Mouse (Mus musculus) limb, embryonic 13.5 days (tissue): ENCODE measurements at regions not wholly inside any gene's neighbourhood (a gene's known extent, or its start where the extent isn't known, plus 50 kb on each side); places are given as distances from the start of the nearest gene placed in this dataset.

Experiments used
- ATAC-seq: fragments of 200-750 bp; cut with Nextera tagmentation; 2 replicates; pipeline ENCODE4 v1.8.0; 2017; ENCODE audit warnings: low read depth, moderate number of reproducible peaks, moderate TSS enrichment; ENCODE audit not compliant: low FRiP score
- H3K27ac ChIP-seq: fragments of 300-500 bp; sonication (generic); 2 replicates; pipeline ENCODE4 v1.5.1; 2015; ENCODE audit warnings: inconsistent platforms, mild to moderate bottlenecking, moderate library complexity
- H3K27me3 ChIP-seq: fragments of 300-500 bp; sonication (generic); 2 replicates; pipeline ENCODE4 v1.6.1; 2015; ENCODE audit warnings: mild to moderate bottlenecking, inconsistent platforms
- H3K36me3 ChIP-seq: fragments of 300-500 bp; sonication (generic); 2 replicates; pipeline ENCODE4 v1.6.1; 2015; ENCODE audit warnings: inconsistent platforms, mild to moderate bottlenecking, moderate library complexity
- H3K4me1 ChIP-seq: fragments of 300-500 bp; sonication (generic); 2 replicates; pipeline ENCODE4 v1.6.1; 2015; ENCODE audit warnings: inconsistent platforms
- H3K4me2 ChIP-seq: fragments of 300-500 bp; sonication (generic); replicated peaks from 2 replicates; pipeline ENCODE4 v1.6.1; 2015; ENCODE audit warnings: inconsistent platforms, mild to moderate bottlenecking, moderate library complexity
- H3K4me3 ChIP-seq: fragments of 300-500 bp; sonication (generic); 2 replicates; pipeline ENCODE4 v1.5.1; 2015; ENCODE audit warnings: moderate library complexity, mild to moderate bottlenecking, inconsistent platforms
- H3K9ac ChIP-seq: fragments of 300-500 bp; sonication (generic); 2 replicates; pipeline ENCODE4 v1.6.1; 2015; ENCODE audit warnings: mild to moderate bottlenecking, inconsistent platforms
- H3K9me3 ChIP-seq: fragments of 300-500 bp; sonication (generic); 2 replicates; pipeline ENCODE4 v1.6.1; 2016; ENCODE audit warnings: inconsistent platforms
- WGBS: fragments of 180-500 bp; shearing (Covaris S2); methylation state at CpG from one replicate; pipeline ENCODE4 v1.1.7; 2015; 5-methylcytosine and 5-hydroxymethylcytosine counted together

DNA sequence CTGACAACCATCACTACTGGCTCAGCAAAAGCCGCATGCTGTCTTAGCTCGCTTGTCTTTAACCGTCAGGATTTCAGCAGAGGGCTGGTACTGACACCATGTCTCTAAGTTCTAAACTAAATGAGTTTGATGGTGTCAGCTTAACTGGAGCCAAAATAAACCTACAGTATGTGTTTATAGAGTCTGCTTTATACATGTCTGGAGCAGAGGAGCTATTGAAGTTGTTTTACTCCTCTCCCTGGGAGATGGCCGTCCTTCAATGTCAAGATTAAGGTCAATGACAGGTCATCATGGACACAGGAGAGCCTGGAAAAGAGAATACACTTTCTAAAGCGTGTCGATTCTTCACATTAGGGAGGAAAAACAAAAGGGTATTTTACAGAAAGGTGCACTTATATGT is 231.0 kb downstream of the Tfec start:
- H3K27ac ChIP-seq: no peak overlapping the region
- H3K4me1 ChIP-seq: peaks cover 5% of the 10 kb centered on the region; the same call in 1 of the 2 replicates
- 45% methylated on average over 6 of the region's 6 CpGs for WGBS

DNA sequence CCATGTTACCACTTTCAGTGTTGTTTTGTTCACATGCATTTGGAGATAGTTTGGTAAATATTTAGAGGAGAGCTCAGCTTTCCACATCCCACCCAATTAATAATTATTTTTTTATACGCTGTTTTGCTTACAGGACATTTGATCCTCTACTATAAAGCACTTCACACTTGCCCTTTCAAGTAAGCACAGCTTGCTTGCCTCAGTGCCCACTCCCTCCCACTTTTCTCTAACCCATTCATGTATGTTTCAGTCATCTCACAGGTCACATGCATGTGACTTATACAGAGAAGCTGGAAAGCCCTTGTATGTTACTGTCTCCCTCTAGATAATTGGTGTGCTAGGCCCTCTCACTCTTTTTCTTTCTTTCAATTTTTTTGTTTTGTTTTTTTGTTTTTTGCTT is 252.0 kb downstream of the Tfec start:
- Histone ChIP-seq H3K4me3 (no peak overlapping the region), H3K27ac (no peak overlapping the region), H3K27me3 (no peaks in the 10 kb centered on the region), H3K9ac (no peak overlapping the region), H3K9me3 (0 out of 2 replicates have a peak, but pooled peaks cover 3% of the 10 kb centered on the region), H3K36me3 (no peaks in the 10 kb centered on the region), H3K4me1 (no peaks in the 10 kb centered on the region), H3K4me2 (no peak overlapping the region)
- WGBS: 76% methylated on average over 1 of the region's 1 CpGs
- ATAC-seq: no peak

More for the DNA sequence above, 231.0 kb downstream of the Tfec start:
- ATAC-seq: no peak
- Histone ChIP-seq H3K4me3 (no peak overlapping the region), H3K27me3 (no peaks in the 10 kb centered on the region), H3K4me2 (no peak overlapping the region), H3K36me3 (no peaks in the 10 kb centered on the region), H3K9ac (no peak overlapping the region), H3K9me3 (peaks cover 4% of the 10 kb centered on the region; the same call in 1 of the 2 replicates)

DNA sequence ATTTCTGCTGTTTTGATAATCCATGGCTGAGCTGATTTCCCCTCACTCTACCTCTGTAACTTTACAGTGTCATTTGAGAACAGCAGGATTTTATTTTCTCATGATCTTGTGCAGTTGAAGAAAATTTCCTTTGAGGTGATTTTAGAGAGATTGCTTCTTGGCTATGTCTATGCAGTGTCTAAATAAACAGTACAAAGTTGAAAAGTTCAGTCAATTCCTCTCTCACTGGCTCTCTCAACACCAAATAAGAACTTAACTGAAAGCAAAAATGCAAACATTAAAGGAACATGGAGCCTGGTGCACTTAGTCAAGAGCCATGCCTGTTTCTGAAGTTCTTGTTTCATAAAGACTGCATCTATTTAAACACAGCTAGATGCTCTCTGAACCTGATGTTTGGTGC is 254.7 kb downstream of the Tfec start:
- no peaks in the 10 kb centered on the region for H3K36me3 ChIP-seq
- no peak overlapping the region for H3K9ac ChIP-seq
- no peak overlapping the region for H3K27ac ChIP-seq
- H3K27me3 ChIP-seq: no peaks in the 10 kb centered on the region
- H3K4me1 ChIP-seq: no peaks in the 10 kb centered on the region
- H3K4me3 ChIP-seq: no peak overlapping the region
- no peaks in the 10 kb centered on the region for H3K9me3 ChIP-seq
- no peak overlapping the region for H3K4me2 ChIP-seq
- ATAC-seq: no peak

DNA sequence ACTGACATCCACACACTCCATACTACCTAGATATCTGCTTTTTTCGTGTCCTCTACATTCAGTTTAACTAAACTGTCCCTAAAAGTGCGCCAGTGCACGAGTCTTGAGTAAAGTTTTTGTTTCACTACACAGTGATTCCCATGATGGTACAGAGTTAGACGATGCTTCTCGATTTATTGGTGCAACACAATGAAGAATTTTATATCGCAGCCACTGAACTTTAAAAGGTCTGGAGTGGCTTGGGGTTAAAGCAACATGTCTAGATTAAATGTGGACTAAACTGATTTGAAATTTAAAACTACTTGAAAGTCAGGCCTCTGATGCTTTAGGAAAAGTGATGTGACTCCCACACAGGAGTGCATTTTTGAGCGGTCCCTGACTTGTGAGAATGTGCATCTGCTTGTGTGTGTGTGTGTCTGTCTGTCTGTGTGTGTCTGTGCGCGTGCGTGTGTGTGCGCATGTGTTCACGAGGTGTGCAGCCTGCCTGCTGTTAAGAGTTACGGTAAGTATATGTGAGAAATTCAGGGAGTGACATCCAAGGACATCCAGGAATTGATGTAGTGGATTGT is 261.4 kb downstream of the Tfec start:
- no peaks in the 10 kb centered on the region for H3K9me3 ChIP-seq
- 84% methylated on average over 13 of the region's 13 CpGs for WGBS
- ATAC-seq: no peak

DNA sequence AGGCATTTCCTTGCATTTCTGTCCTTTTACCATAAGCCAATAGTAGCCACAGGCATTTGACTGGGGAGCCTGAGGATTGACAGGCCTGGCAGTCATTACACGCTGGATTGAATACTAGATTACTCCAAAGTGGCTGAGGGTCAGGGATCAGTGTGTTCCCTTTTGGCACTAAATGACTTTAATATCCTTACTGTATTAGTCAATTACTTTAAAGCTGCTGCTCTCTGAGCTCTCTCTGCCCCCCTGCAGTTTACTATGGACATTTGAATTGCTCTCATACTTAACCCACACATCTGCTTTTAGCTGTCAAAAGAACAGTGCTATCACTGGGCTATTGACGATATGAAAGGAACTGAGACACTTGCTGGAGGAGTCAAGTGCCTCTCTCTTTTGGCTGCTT is 262.1 kb downstream of the Tfec start:
- WGBS: 38% methylated on average over 2 of the region's 2 CpGs
- H3K9me3 ChIP-seq: no peaks in the 10 kb centered on the region
- H3K4me3 ChIP-seq: no peak overlapping the region
- H3K4me1 ChIP-seq: no peaks in the 10 kb centered on the region
- H3K27me3 ChIP-seq: no peaks in the 10 kb centered on the region
- no peak overlapping the region for H3K9ac ChIP-seq
- no peak overlapping the region for H3K4me2 ChIP-seq
- no peak for ATAC-seq
- no peak overlapping the region for H3K27ac ChIP-seq
- no peaks in the 10 kb centered on the region for H3K36me3 ChIP-seq

More for the DNA sequence above, 261.4 kb downstream of the Tfec start:
- Histone ChIP-seq H3K27me3 (no peaks in the 10 kb centered on the region), H3K4me2 (no peak overlapping the region), H3K4me3 (no peak overlapping the region), H3K9ac (no peak overlapping the region), H3K36me3 (no peaks in the 10 kb centered on the region), H3K27ac (no peak overlapping the region), H3K4me1 (no peaks in the 10 kb centered on the region)

DNA sequence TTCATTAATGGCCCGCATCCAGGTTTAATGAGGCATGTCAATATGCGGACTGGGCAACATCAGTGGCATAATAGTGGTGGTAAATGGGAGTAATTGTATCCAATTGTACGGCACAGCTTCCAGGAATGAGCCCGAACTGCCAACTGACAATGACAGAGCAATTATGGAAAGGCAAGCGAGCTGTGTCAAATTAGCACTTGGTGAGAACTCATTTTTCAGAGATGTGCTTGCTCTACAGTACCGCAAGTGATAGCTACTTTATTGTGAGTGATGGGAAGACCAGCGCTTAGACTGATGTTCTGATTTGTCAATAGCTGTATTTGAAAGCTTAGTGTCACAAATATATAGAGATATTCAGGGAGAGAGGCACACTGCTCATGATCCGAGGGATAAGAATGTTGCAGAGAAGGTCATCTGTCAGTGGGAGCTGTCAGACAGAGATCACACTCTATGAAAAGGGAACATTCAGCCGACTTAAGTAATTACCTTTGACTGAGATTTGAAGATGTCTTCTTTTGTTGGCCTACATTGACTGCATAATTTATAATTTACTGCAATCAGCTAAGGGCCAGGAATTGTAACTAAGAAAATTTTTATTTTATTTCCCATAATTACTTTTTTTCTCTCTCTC is 290.7 kb downstream of the Tfec start:
- ATAC-seq: no peak

DNA sequence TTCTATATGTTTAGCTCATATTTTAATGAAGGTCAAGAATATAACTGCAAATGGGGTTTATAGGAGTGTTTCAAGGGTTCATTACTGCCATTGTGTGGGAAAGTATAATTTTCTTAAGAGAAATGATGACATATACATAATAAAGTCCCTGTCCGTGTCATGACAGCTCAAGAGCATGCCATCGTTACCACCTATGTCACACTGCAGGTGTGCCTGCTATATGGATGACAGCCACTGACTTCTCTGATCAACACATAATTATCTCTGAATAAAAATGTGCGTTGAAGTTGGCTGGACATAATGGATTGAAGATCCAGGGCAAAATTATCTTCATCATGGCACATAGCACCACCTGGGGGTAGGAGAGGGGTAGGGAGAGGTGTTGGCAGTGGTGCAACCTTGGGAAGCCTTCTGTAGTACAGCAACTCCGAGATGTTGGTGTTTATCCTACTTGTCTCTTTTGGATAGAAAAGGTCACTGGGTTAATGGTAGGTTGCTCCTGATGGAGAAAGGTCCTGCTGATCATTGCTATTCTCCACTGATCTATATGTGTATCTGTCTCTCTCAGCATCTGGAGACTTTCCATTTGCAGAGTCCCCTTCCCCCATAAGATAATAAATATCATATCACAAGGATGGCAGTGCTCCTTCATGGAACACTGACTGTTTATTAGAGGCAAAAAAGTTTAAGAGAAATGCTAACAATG is 291.4 kb downstream of the Tfec start:
- no peak for ATAC-seq
- no peak overlapping the region for H3K9ac ChIP-seq
- no peaks in the 10 kb centered on the region for H3K36me3 ChIP-seq
- no peak overlapping the region for H3K27ac ChIP-seq
- no peaks in the 10 kb centered on the region for H3K4me1 ChIP-seq
- 78% methylated on average over 4 of the region's 4 CpGs for WGBS
- H3K27me3 ChIP-seq: no peaks in the 10 kb centered on the region
- no peaks in the 10 kb centered on the region for H3K9me3 ChIP-seq
- H3K4me3 ChIP-seq: no peak overlapping the region
- no peak overlapping the region for H3K4me2 ChIP-seq

More for the DNA sequence above, 290.7 kb downstream of the Tfec start:
- H3K27me3 ChIP-seq: no peaks in the 10 kb centered on the region
- H3K4me3 ChIP-seq: no peak overlapping the region
- H3K36me3 ChIP-seq: no peaks in the 10 kb centered on the region
- H3K9me3 ChIP-seq: no peaks in the 10 kb centered on the region
- no peak overlapping the region for H3K4me2 ChIP-seq
- H3K9ac ChIP-seq: no peak overlapping the region
- no peak overlapping the region for H3K27ac ChIP-seq
- 71% methylated on average over 9 of the region's 9 CpGs for WGBS
- no peaks in the 10 kb centered on the region for H3K4me1 ChIP-seq

DNA sequence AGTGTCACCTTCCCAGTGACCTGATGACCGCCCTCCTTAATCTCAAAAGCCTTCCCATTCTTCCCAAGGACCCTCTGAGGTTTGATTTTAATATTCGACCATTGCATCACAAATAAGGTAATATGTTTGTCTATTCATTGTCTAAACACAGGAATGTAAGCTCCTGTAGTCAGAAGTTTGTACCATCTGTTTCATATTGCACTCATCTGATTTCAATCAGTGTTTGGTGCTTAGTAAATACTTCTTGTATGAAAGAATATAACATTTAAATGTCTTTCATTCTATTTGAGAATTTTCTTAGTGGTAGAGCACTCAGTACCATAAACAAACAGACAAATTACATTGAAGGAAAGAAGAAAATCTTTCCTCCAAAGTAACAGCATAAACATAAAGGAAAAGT is 305.8 kb downstream of the Tfec start:
- 71% methylated on average over 2 of the region's 2 CpGs for WGBS
- H3K4me3 ChIP-seq: no peak overlapping the region
- no peak overlapping the region for H3K27ac ChIP-seq
- no peak for ATAC-seq
- H3K9me3 ChIP-seq: no peaks in the 10 kb centered on the region
- no peaks in the 10 kb centered on the region for H3K27me3 ChIP-seq
- no peak overlapping the region for H3K9ac ChIP-seq
- H3K4me1 ChIP-seq: no peaks in the 10 kb centered on the region
- no peak overlapping the region for H3K4me2 ChIP-seq
- H3K36me3 ChIP-seq: no peaks in the 10 kb centered on the region

DNA sequence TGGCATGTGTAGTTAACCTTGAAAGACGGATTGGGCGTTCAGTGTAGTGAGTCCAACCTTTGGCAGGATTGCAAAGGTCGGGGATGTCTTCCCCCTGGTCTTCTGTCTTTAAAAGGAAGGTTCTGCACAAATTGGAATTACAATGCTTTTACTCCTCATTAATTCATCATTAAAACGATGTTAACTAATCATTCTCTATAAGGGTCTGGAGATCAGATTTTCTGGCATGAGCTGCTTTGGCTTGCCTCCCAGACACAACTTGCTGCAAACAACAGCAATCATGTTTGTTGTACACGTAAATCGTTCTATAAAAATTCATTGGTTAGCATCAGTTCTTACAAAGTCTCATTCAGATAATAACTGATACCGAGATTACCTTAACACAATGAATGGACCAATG is 315.9 kb downstream of the Tfec start:
- no peak for ATAC-seq
- WGBS: 65% methylated on average over 7 of the region's 7 CpGs
- Histone ChIP-seq H3K9ac (no peak overlapping the region), H3K36me3 (no peaks in the 10 kb centered on the region), H3K9me3 (no peaks in the 10 kb centered on the region), H3K4me3 (no peak overlapping the region), H3K4me1 (no peaks in the 10 kb centered on the region), H3K4me2 (no peak overlapping the region), H3K27ac (no peak overlapping the region), H3K27me3 (no peaks in the 10 kb centered on the region)

DNA sequence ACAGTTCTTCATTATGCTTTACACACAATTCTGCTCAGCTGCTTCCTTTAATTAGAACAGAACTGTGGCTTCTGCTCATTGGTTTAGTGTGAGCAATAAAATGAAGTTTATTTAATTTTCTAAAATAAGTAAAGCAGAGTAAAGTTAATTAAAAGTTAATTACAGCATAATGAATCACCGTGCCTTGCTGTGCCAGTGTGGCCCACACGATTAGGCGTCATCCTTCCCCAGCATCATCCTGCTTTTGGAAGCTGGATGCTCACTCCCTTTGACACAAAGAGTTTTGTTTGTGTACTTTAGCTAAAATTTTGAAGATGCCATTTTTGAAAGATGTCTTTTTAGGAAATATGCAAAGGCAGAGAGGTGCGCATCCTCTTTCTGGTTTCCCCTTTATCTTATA is 316.4 kb downstream of the Tfec start:
- H3K9me3 ChIP-seq: no peaks in the 10 kb centered on the region
- 60% methylated on average over 4 of the region's 4 CpGs for WGBS
- no peak for ATAC-seq

DNA sequence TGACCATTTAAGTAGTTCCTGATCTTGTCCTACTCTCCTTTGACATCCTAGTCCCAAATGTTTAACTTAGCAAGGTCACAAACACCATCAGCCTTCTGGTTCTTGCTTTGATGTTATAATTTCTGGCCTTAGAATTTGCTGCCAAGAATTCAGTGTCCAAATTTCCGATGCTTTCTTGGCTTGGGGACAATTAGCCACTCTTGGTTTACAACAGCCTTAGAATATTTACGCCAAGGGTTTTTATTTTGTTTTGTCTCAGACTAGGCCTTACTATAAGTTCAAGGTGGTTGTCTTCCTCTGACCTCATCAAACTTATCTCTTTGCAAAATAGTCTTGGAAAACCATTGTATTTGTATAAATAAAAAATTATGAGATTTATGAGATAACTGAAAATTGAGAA is 322.4 kb downstream of the Tfec start:
- Histone ChIP-seq H3K9ac (no peak overlapping the region), H3K4me1 (peaks cover 12% of the 10 kb centered on the region), H3K36me3 (no peaks in the 10 kb centered on the region), H3K9me3 (no peaks in the 10 kb centered on the region), H3K4me3 (no peak overlapping the region), H3K27ac (no peak overlapping the region), H3K4me2 (no peak overlapping the region), H3K27me3 (no peaks in the 10 kb centered on the region)
- 79% methylated on average over 2 of the region's 2 CpGs for WGBS
- ATAC-seq: no peak

More for the DNA sequence above, 316.4 kb downstream of the Tfec start:
- Histone ChIP-seq H3K27me3 (no peaks in the 10 kb centered on the region), H3K4me1 (no peaks in the 10 kb centered on the region), H3K9ac (no peak overlapping the region), H3K27ac (no peak overlapping the region), H3K4me3 (no peak overlapping the region), H3K36me3 (no peaks in the 10 kb centered on the region), H3K4me2 (no peak overlapping the region)

DNA sequence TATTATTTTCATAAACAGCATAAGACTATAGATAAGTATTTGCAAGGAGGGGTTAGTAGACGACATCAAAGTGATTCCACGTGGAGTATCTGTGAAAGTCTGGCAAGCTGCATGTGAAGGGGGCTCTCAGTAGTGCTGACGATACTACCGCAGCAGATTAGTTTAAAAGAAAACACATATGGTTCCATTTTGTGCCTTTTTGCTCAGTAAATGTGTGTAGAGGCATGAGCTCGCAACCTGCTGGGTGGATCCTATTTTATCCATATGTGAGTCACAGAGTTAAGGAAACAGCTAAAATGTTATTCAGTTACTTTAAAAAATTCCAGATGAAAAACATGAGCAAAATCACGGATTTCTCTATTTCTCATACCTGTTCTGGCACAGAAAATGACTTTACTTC is 325.4 kb downstream of the Tfec start:
- H3K9me3 ChIP-seq: no peaks in the 10 kb centered on the region
- peak; percentile 81 for ATAC-seq
- peaks cover 12% of the 10 kb centered on the region for H3K4me1 ChIP-seq
- H3K4me2 ChIP-seq: 0 out of 2 replicates have a peak overlapping the region, but pooled peaks have one; percentile 9
- H3K4me3 ChIP-seq: no peak overlapping the region
- 20% methylated on average over 6 of the region's 6 CpGs for WGBS
- no peaks in the 10 kb centered on the region for H3K36me3 ChIP-seq
- H3K27ac ChIP-seq: no peak overlapping the region; the same call in 1 of the 2 replicates
- H3K27me3 ChIP-seq: no peaks in the 10 kb centered on the region
- no peak overlapping the region for H3K9ac ChIP-seq
